Mouse (Mus musculus) kidney, postnatal 10 days (tissue): ENCODE results near the gene Tprgl.

ENCODE experiments used
- DNase-seq: peaks from one replicate; pipeline ENCODE4 v3.0.0; 2021; ENCODE audit warnings: mixed read lengths

Tprgl gene

GRCm38 (mm10) chr4:154109850-154110243 is 50.6 kb downstream of the Tprgl start:
- DNase-seq = no peak

GRCm38 (mm10) chr4:154109216-154109849 is 51.1 kb downstream of the Tprgl start:
- DNase-seq = no peak
